Mouse (Mus musculus): ENCODE measurements around the gene Abhd6. TPM values are rescaled to one million over a fixed set of nuclear protein-coding genes. Genes with fewer than 3 reads are reported as not detected.

The Abhd6 gene
- polyA plus RNA-seq, 2 experiments, result 11.2 to 21.8 TPM

DNA sequence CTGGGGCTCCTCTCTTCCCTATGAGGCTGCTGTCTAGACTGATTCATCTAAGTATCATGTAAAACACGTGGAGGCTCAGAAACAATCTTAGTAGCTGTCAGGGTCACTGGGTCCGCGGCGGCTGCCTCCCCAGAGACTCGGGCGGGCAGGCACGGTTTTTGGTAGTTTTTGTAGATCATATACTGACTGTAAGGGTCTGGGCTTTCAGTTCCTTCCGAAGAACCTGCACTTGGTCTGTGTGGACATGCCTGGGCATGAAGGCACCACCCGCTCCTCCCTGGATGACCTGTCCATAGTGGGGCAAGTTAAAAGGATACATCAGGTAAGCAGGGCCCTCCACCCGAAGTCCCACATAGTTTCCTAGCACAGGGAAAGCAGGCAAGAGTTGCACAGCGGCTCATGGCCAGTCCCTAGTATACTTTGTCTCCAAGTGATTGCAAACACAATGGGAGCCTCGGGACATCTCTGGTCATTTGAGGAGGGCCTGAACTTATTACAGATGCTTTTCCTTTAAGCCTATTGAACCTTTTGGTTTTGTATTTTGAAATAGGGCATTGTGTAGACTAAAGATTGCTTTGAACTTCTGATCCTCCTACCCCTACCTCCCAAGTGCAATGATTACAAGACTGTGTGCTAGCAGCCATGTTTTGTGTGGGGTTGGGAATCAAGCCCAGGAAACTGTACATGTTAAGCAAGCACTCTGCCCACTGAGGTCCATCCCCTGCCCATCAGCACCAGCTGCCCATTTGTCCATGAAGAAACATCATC lies 38.4 kb downstream of the Abhd6 start:
- Histone ChIP-seq H3K27me3 (ENCODE audit: control insufficient read depth, insufficient read depth, low read length) (no peaks in the 10 kb centered on the region), H3K9ac (ENCODE audit: low read depth, low read length, severe bottlenecking) (no peak overlapping the region), H3K9me3 (ENCODE audit: control insufficient read depth, low read length) (no peaks in the 10 kb centered on the region), H3K36me3 (ENCODE audit: control insufficient read depth, insufficient read depth, low read length) (no peaks in the 10 kb centered on the region), H3K4me1 (ENCODE audit: control insufficient read depth, insufficient read depth, low read length) (no peaks in the 10 kb centered on the region), H3K27ac (replicated peaks; ENCODE audit: low read depth, low read length) (no peak overlapping the region), H3K4me2 (replicated peaks; ENCODE audit: low read depth, low read length, severe bottlenecking) (no peak overlapping the region), H3K4me3 (replicated peaks; ENCODE audit: low read length) (no peak overlapping the region)
- WGBS, result 80% methylated on average over 12 of the region's 12 CpGs
- TF ChIP-seq POLR2A (IDR thresholded peaks at IDR 0.05; ENCODE audit: borderline replicate concordance, extremely low read depth, insufficient read depth, insufficient read length), result no peak
- DNase-seq (ENCODE audit: low spot score) (no peak), ATAC-seq (ENCODE audit: low FRiP score, low read depth) (no peak)

DNA sequence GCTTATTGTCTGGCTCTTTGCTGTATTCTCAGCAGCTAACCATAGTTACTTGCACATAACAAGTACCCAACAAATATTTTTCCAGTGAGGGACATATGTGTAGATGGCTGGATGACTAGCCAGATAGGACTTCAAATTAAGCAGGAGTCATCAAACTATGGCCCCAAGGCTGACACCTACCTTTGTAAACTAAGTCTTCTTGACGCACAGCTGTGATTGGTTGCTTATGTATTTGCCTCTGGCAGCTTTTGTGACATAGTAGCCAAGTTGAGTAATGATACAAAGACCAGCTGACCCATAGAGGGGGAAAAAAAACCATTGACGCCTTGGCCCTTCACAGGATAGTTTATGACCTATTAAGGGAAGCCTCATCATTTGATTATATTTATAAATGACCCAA lies 39.4 kb downstream of the Abhd6 start:
- Histone ChIP-seq H3K36me3 (ENCODE audit: control insufficient read depth, insufficient read depth, low read length) (no peaks in the 10 kb centered on the region; the same call in 1 of the 2 replicates), H3K27ac (replicated peaks; ENCODE audit: low read depth, low read length) (no peak overlapping the region), H3K4me3 (replicated peaks; ENCODE audit: low read length) (no peak overlapping the region), H3K9me3 (ENCODE audit: control insufficient read depth, low read length) (no peaks in the 10 kb centered on the region), H3K9ac (ENCODE audit: low read depth, low read length, severe bottlenecking) (no peak overlapping the region), H3K4me2 (replicated peaks; ENCODE audit: low read depth, low read length, severe bottlenecking) (no peak overlapping the region), H3K27me3 (ENCODE audit: control insufficient read depth, insufficient read depth, low read length) (no peaks in the 10 kb centered on the region), H3K4me1 (ENCODE audit: control insufficient read depth, insufficient read depth, low read length) (no peaks in the 10 kb centered on the region)
- 87% methylated on average over 2 of the region's 2 CpGs for WGBS
- ATAC-seq (ENCODE audit: low FRiP score, low read depth), result no peak
- no peak for DNase-seq (ENCODE audit: low spot score)
- TF ChIP-seq POLR2A (IDR thresholded peaks at IDR 0.05; ENCODE audit: borderline replicate concordance, extremely low read depth, insufficient read depth, insufficient read length), result no peak

DNA sequence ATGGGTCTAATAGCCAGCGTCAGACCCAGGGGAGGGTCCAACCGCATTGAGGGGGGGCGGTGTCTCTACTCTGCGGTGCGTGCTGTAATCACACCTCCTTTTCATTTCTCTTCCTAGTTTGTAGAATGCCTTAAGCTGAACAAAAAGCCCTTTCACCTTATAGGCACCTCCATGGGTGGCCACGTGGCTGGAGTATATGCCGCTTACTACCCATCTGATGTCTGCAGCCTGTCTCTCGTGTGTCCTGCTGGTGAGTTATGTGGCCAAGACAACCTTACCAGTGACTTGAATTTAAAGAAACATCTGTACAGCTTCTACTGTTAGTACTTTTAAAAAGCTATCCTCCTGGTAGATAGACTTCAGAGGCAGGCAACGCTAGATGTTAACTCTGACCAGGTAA lies 39.9 kb downstream of the Abhd6 start:
- Histone ChIP-seq H3K36me3 (ENCODE audit: control insufficient read depth, insufficient read depth, low read length) (peaks cover 1% of the 10 kb centered on the region), H3K9me3 (ENCODE audit: control insufficient read depth, low read length) (no peaks in the 10 kb centered on the region), H3K9ac (ENCODE audit: low read depth, low read length, severe bottlenecking) (no peak overlapping the region), H3K27ac (replicated peaks; ENCODE audit: low read depth, low read length) (no peak overlapping the region), H3K4me3 (replicated peaks; ENCODE audit: low read length) (no peak overlapping the region), H3K27me3 (ENCODE audit: control insufficient read depth, insufficient read depth, low read length) (no peaks in the 10 kb centered on the region), H3K4me2 (replicated peaks; ENCODE audit: low read depth, low read length, severe bottlenecking) (no peak overlapping the region), H3K4me1 (ENCODE audit: control insufficient read depth, insufficient read depth, low read length) (no peaks in the 10 kb centered on the region)
- no peak for TF ChIP-seq POLR2A (IDR thresholded peaks at IDR 0.05; ENCODE audit: borderline replicate concordance, extremely low read depth, insufficient read depth, insufficient read length)
- DNase-seq (ENCODE audit: low spot score) (no peak), ATAC-seq (ENCODE audit: low FRiP score, low read depth) (no peak)
- WGBS, result 92% methylated on average over 9 of the region's 9 CpGs

DNA sequence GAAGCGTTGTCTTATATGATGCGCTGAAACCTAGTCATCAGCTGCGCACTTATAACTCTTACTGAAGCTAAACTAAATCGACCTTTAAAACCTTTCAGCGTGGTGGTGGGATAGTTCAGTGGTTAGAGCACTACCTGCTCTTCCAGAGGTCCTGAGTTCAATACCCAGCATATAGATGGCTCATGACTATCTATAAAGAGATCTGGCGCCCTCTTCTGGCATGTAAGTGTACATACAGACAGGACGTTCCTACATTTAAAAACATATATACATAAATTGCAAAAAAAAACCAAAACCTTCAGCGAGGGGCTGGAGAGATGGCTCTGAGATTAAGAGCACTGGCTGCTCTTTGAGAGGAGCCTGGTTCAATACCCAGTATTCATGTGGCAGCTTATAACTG lies 41.6 kb downstream of the Abhd6 start:
- Histone ChIP-seq H3K9ac (ENCODE audit: low read depth, low read length, severe bottlenecking) (no peak overlapping the region), H3K4me3 (replicated peaks; ENCODE audit: low read length) (no peak overlapping the region), H3K36me3 (ENCODE audit: control insufficient read depth, insufficient read depth, low read length) (peaks cover 3% of the 10 kb centered on the region), H3K27me3 (ENCODE audit: control insufficient read depth, insufficient read depth, low read length) (no peaks in the 10 kb centered on the region), H3K4me2 (replicated peaks; ENCODE audit: low read depth, low read length, severe bottlenecking) (no peak overlapping the region), H3K4me1 (ENCODE audit: control insufficient read depth, insufficient read depth, low read length) (no peaks in the 10 kb centered on the region), H3K27ac (replicated peaks; ENCODE audit: low read depth, low read length) (no peak overlapping the region), H3K9me3 (ENCODE audit: control insufficient read depth, low read length) (no peaks in the 10 kb centered on the region)
- DNase-seq (ENCODE audit: low spot score), result peak; percentile 44
- no peak for ATAC-seq (ENCODE audit: low FRiP score, low read depth)
- no peak for TF ChIP-seq POLR2A (IDR thresholded peaks at IDR 0.05; ENCODE audit: borderline replicate concordance, extremely low read depth, insufficient read depth, insufficient read length)
- WGBS, result 69% methylated on average over 8 of the region's 8 CpGs

DNA sequence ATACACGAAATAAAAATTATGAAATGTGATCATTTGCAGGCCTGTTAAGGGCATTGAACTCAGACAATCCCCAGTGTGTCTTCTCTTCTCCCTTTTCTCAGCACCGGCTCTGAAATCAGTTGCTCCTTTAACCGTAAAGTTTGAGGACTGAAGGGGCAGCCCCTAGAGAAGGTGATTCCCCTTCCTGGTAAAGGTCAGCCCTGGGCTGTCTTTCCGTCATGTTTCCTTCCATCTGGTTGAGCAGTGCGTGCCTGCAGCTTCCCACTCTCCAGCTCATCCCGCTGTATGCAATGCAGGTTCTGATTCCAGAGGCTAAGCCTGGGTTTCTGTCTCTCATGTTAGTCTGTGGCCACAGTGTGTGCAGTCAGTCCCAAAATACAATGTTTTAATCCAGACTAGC lies 42.1 kb downstream of the Abhd6 start:
- no peak overlapping the region for H3K4me2 ChIP-seq (replicated peaks; ENCODE audit: low read depth, low read length, severe bottlenecking)
- DNase-seq (ENCODE audit: low spot score) (no peak), ATAC-seq (ENCODE audit: low FRiP score, low read depth) (no peak)
- H3K27ac ChIP-seq (replicated peaks; ENCODE audit: low read depth, low read length), result no peak overlapping the region
- no peaks in the 10 kb centered on the region for H3K4me1 ChIP-seq (ENCODE audit: control insufficient read depth, insufficient read depth, low read length)
- no peak overlapping the region for H3K4me3 ChIP-seq (replicated peaks; ENCODE audit: low read length)
- 87% methylated on average over 6 of the region's 6 CpGs for WGBS
- no peak overlapping the region for H3K9ac ChIP-seq (ENCODE audit: low read depth, low read length, severe bottlenecking)
- peaks cover 4% of the 10 kb centered on the region for H3K36me3 ChIP-seq (ENCODE audit: control insufficient read depth, insufficient read depth, low read length)
- no peaks in the 10 kb centered on the region for H3K9me3 ChIP-seq (ENCODE audit: control insufficient read depth, low read length)
- H3K27me3 ChIP-seq (ENCODE audit: control insufficient read depth, insufficient read depth, low read length), result no peaks in the 10 kb centered on the region
- TF ChIP-seq POLR2A (IDR thresholded peaks at IDR 0.05; ENCODE audit: borderline replicate concordance, extremely low read depth, insufficient read depth, insufficient read length), result no peak

Data from limb, embryonic 14.5 days (tissue).